Mouse (Mus musculus) urinary bladder, postnatal 36 days (tissue): ENCODE data around the gene Zdhhc3.
A peak's percentile ranks its signal among the peaks of the same experiment; 100 is the strongest.

ENCODE experiments used
- DNase-seq, 2 experiments: peaks; one replicate each; pipeline ENCODE4 v3.0.0; 2022; ENCODE audit warnings: low spot score in 2 of 2, mixed read lengths in 1 of 2

The Zdhhc3 gene

GRCm38 (mm10) chr9:123020995-123021631, 91.9 kb downstream of the Zdhhc3 start, which contains the start of gene Tmem42:
Gene Tmem42 (plus strand): TSS chr9:123021326.
- DNase-seq = peak; percentile 83 to 86
